Mouse (Mus musculus): ENCODE results near the gene Nptn.
"Not testable (repeated sequence)": the region's sequence is repeated elsewhere in the genome, so short reads cannot be mapped to it uniquely, and the experiment has no call there.

DNA sequence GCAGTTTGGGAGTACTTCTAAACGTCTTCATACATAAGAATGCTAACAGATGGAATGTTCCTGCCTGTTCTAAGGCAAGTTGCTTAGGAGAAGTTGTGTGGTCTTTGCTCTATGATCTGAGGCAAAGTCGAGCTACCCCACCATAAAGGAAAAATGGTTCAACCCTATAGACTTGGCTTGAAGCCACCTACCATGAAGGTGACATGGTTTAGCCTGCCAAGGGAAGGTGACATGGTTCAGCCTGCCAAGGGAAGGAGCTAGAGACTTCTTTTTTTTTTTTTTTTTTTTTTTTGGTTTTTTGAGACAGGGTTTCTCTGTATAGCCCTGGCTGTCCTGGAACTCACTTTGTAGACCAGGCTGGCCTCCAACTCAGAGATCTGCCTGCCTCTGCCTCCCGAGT, 16.1 kb upstream of the Nptn start:
- not testable (repeated sequence) for TF ChIP-seq POLR2A (IDR thresholded peaks at IDR 0.05; ENCODE audit: insufficient read length, low read depth); MYOG (IDR thresholded peaks at IDR 0.05; ENCODE audit: control insufficient read depth in 1 of 3, insufficient read depth in 1 of 3, insufficient read length in 2 of 3, low read depth in 2 of 3); MYOD1 (IDR thresholded peaks at IDR 0.05; ENCODE audit: control insufficient read depth in 1 of 3, insufficient read length in 2 of 3, low read depth in 2 of 3); USF1 (IDR thresholded peaks at IDR 0.05; ENCODE audit: low read depth); TCF3 (IDR thresholded peaks at IDR 0.05; ENCODE audit: insufficient read length, low read depth); TCF12 (IDR thresholded peaks at IDR 0.05; ENCODE audit: insufficient read depth, poor library complexity, severe bottlenecking); E2F4 (IDR thresholded peaks at IDR 0.05; ENCODE audit: insufficient read depth); SRF (IDR thresholded peaks at IDR 0.05; ENCODE audit: control insufficient read depth, insufficient read length, low read depth); CEBPB (IDR thresholded peaks at IDR 0.05; ENCODE audit: insufficient read depth, poor library complexity, severe bottlenecking); MAX (IDR thresholded peaks at IDR 0.05; ENCODE audit: low read depth); REST (IDR thresholded peaks at IDR 0.05; ENCODE audit: insufficient read depth, insufficient read length); POLR2AphosphoS2 (IDR thresholded peaks at IDR 0.05; ENCODE audit: insufficient read length, low read depth)

Measured in myocyte (in vitro differentiated cells).